ENCODE assay signal across 22 mouse cellular contexts in genomic region chr5:31907959-31908358, GRCm38 (mm10).
A peak's percentile ranks its signal among the peaks of the same experiment; 100 is the strongest.
DNase-seq lines count a peak whose midpoint lies in the region; ATAC-seq and TF ChIP-seq lines count a peak whose summit lies in the region.
"Had no signal": no experiment of that assay in that cellular context is flagged by ENCODE, and none has a peak within 500 bp of the region (broad histone marks: within the 10 kb centered on the region; RNA-seq: fewer than 3 reads in every experiment).

No protein-coding gene starts in this region.

- no peak for TF ChIP-seq POLR2A in liver, adult 2 months (IDR thresholded peaks at IDR 0.05; ENCODE audit: extremely low read depth, insufficient read depth, low read length)

- no peak for ATAC-seq in liver, embryonic 11.5 days (replicated peaks; ENCODE audit: low FRiP score)
- no peak for ATAC-seq in stomach, embryonic 16.5 days (ENCODE audit: insufficient read depth, low FRiP score)
- no peak for ATAC-seq in stomach, postnatal 0 days (ENCODE audit: low FRiP score, low TSS enrichment)
- ATAC-seq in monocyte, adult 5-6 weeks (replicated peaks; ENCODE audit: insufficient number of reproducible peaks, low FRiP score, low TSS enrichment, poor library complexity, severe bottlenecking): peak; percentile 84; the same call in 1 of the 2 replicates
- ATAC-seq in activated CD4-positive, CD25-positive, alpha-beta regulatory T cell, adult 4 months: no peak
- ATAC-seq: forebrain, embryonic 13.5 days; midbrain, embryonic 13.5 days; Patski had no signal

- H3K27ac ChIP-seq in liver, adult 2 months (replicated peaks; ENCODE audit: insufficient read depth, low read depth, low read length): no peak overlapping the region
- H3K27ac ChIP-seq in liver, embryonic 11.5 days (ENCODE audit: low read depth, low read length): no peak overlapping the region
- peak overlapping the region; percentile 5; the same call in 1 of the 2 replicates for H3K27ac ChIP-seq in stomach, embryonic 16.5 days (ENCODE audit: low read length)
- H3K27ac ChIP-seq in stomach, postnatal 0 days (replicated peaks): no peak overlapping the region
- H3K27ac ChIP-seq: forebrain, embryonic 13.5 days; gastrocnemius, adult 2 months; heart, embryonic 10.5 days; hindbrain, embryonic 15.5 days; limb, embryonic 12.5 days; liver, embryonic 13.5 days; lung, embryonic 15.5 days; midbrain, embryonic 13.5 days; neural tube, embryonic 12.5 days had no signal

- peak; percentile 39 for DNase-seq in liver, adult 2 months (ENCODE audit: extremely low read depth, low read depth, low spot score)
- DNase-seq in liver, embryonic 11.5 days (ENCODE audit: low spot score): no peak
- DNase-seq in stomach, postnatal 0 days (ENCODE audit: low spot score): no peak
- no peak for DNase-seq in adrenal gland, adult (ENCODE audit: inconsistent age in 2 of 2, low spot score in 1 of 2)
- DNase-seq: adrenal gland, postnatal 10 days; cerebellum, adult 2 months; gastrocnemius, adult 2 months; kidney, adult 8-10 months; kidney, postnatal 25 days; liver, embryonic 13.5 days; thymus, postnatal 14 days had no signal

- H3K4me3 ChIP-seq in liver, adult 2 months (ENCODE audit: insufficient read depth, low read depth, low read length): no peak overlapping the region
- no peak overlapping the region for H3K4me3 ChIP-seq in liver, embryonic 11.5 days (ENCODE audit: low read depth, low read length)
- no peak overlapping the region for H3K4me3 ChIP-seq in stomach, embryonic 16.5 days (replicated peaks; ENCODE audit: low read length)
- H3K4me3 ChIP-seq in stomach, postnatal 0 days (ENCODE audit: low read depth, low read length): no peak overlapping the region
- H3K4me3 ChIP-seq: forebrain, embryonic 13.5 days; gastrocnemius, adult 2 months; heart, embryonic 10.5 days; hindbrain, embryonic 15.5 days; limb, embryonic 12.5 days; liver, embryonic 13.5 days; lung, embryonic 15.5 days; midbrain, embryonic 13.5 days; neural tube, embryonic 12.5 days had no signal

- H3K4me2 ChIP-seq in liver, embryonic 11.5 days: no peak overlapping the region
- H3K4me2 ChIP-seq in stomach, embryonic 16.5 days (ENCODE audit: low read depth, low read length): no peak overlapping the region
- no peak overlapping the region for H3K4me2 ChIP-seq in stomach, postnatal 0 days (replicated peaks; ENCODE audit: low read depth)
- H3K4me2 ChIP-seq: forebrain, embryonic 13.5 days; hindbrain, embryonic 15.5 days; limb, embryonic 12.5 days; liver, embryonic 13.5 days; lung, embryonic 15.5 days; midbrain, embryonic 13.5 days; neural tube, embryonic 12.5 days had no signal

- H3K4me1 ChIP-seq in liver, adult 2 months (ENCODE audit: control insufficient read depth, insufficient read depth, low read length): no peaks in the 10 kb centered on the region; the same call in 1 of the 2 replicates
- no peaks in the 10 kb centered on the region for H3K4me1 ChIP-seq in liver, embryonic 11.5 days (replicated peaks; ENCODE audit: control insufficient read depth, insufficient read depth, low read length)
- peaks cover 8% of the 10 kb centered on the region for H3K4me1 ChIP-seq in stomach, embryonic 16.5 days (ENCODE audit: control insufficient read depth, insufficient read depth, low read length)
- 0 out of 2 replicates have a peak, but pooled peaks cover 2% of the 10 kb centered on the region for H3K4me1 ChIP-seq in stomach, postnatal 0 days (replicated peaks; ENCODE audit: control insufficient read depth, insufficient read depth)
- H3K4me1 ChIP-seq: forebrain, embryonic 13.5 days; hindbrain, embryonic 15.5 days; liver, embryonic 13.5 days; midbrain, embryonic 13.5 days; neural tube, embryonic 12.5 days had no signal

- TF ChIP-seq EP300 in stomach, postnatal 0 days (optimal IDR thresholded peaks at IDR 0.05): no peak

- no peak for TF ChIP-seq CTCF in liver, adult 2 months (IDR thresholded peaks at IDR 0.05; ENCODE audit: low read depth, low read length)
- TF ChIP-seq CTCF in stomach, postnatal 0 days (IDR thresholded peaks at IDR 0.05; ENCODE audit: low read depth): no peak

- H3K36me3 ChIP-seq in liver, adult 2 months (ENCODE audit: control insufficient read depth, insufficient read depth, low read length): no peaks in the 10 kb centered on the region
- H3K36me3 ChIP-seq in liver, embryonic 11.5 days (ENCODE audit: control insufficient read depth, insufficient read depth, low read length): no peaks in the 10 kb centered on the region
- H3K36me3 ChIP-seq in stomach, embryonic 16.5 days (ENCODE audit: control insufficient read depth, insufficient read depth, low read length): no peaks in the 10 kb centered on the region
- H3K36me3 ChIP-seq in stomach, postnatal 0 days (ENCODE audit: control insufficient read depth, insufficient read depth, low read length): no peaks in the 10 kb centered on the region
- H3K36me3 ChIP-seq: heart, embryonic 10.5 days; hindbrain, embryonic 15.5 days; limb, embryonic 12.5 days; liver, embryonic 13.5 days; lung, embryonic 15.5 days; midbrain, embryonic 13.5 days; neural tube, embryonic 12.5 days had no signal

- WGBS in liver, adult 2 months: 69% methylated on average over 2 of the region's 2 CpGs
- WGBS in liver, embryonic 11.5 days: 72% methylated on average over 2 of the region's 2 CpGs
- 85% methylated on average over 2 of the region's 2 CpGs for WGBS in stomach, embryonic 16.5 days
- 82% methylated on average over 2 of the region's 2 CpGs for whole genome bisulfite sequencing in stomach, postnatal 0 days

- no peaks in the 10 kb centered on the region for H3K9me3 ChIP-seq in liver, embryonic 11.5 days (ENCODE audit: control insufficient read depth, low read length)
- no peaks in the 10 kb centered on the region for H3K9me3 ChIP-seq in stomach, embryonic 16.5 days (replicated peaks; ENCODE audit: control insufficient read depth, low read length)
- no peaks in the 10 kb centered on the region for H3K9me3 ChIP-seq in stomach, postnatal 0 days (ENCODE audit: control insufficient read depth, low read length)
- H3K9me3 ChIP-seq: forebrain, embryonic 13.5 days; heart, embryonic 10.5 days; hindbrain, embryonic 15.5 days; limb, embryonic 12.5 days; liver, embryonic 13.5 days; lung, embryonic 15.5 days; midbrain, embryonic 13.5 days; neural tube, embryonic 12.5 days had no signal

- H3K79me2 ChIP-seq in liver, adult 2 months (ENCODE audit: control insufficient read depth, insufficient read depth, low read length): no peaks in the 10 kb centered on the region

- no peaks in the 10 kb centered on the region for H3K27me3 ChIP-seq in liver, adult 2 months (ENCODE audit: control insufficient read depth, insufficient read depth, low read length)
- H3K27me3 ChIP-seq in liver, embryonic 11.5 days (replicated peaks; ENCODE audit: control insufficient read depth, insufficient read depth, low read length): no peaks in the 10 kb centered on the region
- no peaks in the 10 kb centered on the region for H3K27me3 ChIP-seq in stomach, embryonic 16.5 days (ENCODE audit: control insufficient read depth, insufficient read depth, low read length)
- no peaks in the 10 kb centered on the region for H3K27me3 ChIP-seq in stomach, postnatal 0 days (ENCODE audit: control insufficient read depth, insufficient read depth, low read length)
- H3K27me3 ChIP-seq: forebrain, embryonic 13.5 days; hindbrain, embryonic 15.5 days; limb, embryonic 12.5 days; liver, embryonic 13.5 days; lung, embryonic 15.5 days; midbrain, embryonic 13.5 days; neural tube, embryonic 12.5 days; Patski had no signal

- H3K9ac ChIP-seq in liver, adult 2 months (ENCODE audit: low read depth, low read length): no peak overlapping the region
- no peak overlapping the region for H3K9ac ChIP-seq in liver, embryonic 11.5 days (ENCODE audit: low read depth, low read length)
- no peak overlapping the region for H3K9ac ChIP-seq in stomach, embryonic 16.5 days (ENCODE audit: low read length)
- H3K9ac ChIP-seq in stomach, postnatal 0 days (ENCODE audit: low read length): no peak overlapping the region
- H3K9ac ChIP-seq: forebrain, embryonic 13.5 days; hindbrain, embryonic 15.5 days; limb, embryonic 12.5 days; liver, embryonic 13.5 days; lung, embryonic 15.5 days; midbrain, embryonic 13.5 days; neural tube, embryonic 12.5 days had no signal
